Mouse (Mus musculus): ENCODE data around the gene Slamf9. TPM values are rescaled to one million over a fixed set of nuclear protein-coding genes. Genes with fewer than 3 reads are reported as not detected.

Slamf9 gene
- total RNA-seq, 4 experiments from 2014 or later: 5.2 to 11.3 (median 6.2) TPM

DNA sequence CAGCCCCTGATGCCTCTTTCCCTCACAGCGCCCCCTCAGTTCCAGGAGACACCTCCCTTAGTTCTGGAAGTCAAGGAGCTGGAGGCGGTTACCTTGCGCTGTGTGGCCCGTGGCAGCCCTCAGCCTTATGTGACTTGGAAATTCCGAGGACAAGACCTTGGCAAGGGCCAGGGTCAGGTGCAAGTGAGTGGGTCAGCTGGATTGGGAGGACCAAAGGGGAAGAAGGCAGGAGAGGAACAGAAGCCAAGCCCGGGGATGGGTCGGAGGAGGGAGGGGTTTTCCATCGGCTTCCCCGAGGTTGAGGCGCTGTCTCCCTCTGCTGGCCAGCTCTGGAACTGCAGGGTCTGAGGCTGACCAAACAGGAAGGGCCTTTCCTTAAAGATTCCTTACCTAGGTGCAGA, 15.1 kb downstream of the Slamf9 start:
- DNase-seq: peak; percentile 67

DNA sequence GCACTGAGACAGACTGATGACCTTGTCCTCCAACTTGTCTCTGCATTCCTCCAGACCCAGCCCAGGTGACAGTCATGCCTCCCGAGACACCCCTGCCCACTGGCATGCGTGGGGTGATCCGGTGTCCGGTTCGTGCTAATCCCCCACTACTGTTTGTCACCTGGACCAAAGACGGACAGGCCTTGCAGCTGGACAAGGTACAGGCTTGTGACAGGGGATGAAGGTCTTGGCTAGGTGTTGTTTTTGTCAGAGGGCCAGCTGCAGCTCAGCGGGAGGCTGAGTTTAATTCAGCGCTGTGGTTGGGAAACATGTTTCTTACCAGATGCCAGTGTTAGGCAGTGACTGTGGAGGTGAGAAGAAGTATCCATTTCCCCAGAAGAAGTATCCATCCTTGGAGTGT, 16.9 kb downstream of the Slamf9 start:
- DNase-seq: no peak

DNA sequence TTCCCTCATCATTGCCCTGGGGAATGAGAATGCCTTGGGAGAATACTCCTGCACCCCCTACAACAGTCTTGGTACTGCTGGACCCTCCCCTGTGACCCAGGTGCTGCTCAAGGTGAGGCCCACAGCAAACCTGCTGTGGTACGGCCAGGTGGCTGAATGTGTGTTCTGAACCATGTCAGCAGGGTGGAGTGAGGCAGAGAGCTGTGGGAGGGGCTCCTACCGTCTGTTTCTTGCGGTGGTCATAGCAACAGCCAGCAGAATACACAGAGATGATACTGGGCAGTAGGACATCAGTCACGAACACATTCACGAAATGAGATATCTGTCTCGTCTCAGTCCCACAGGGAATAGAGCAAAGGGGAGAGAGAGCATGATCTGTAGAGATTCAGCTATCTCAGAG, 18.4 kb downstream of the Slamf9 start:
- no peak for DNase-seq

DNA sequence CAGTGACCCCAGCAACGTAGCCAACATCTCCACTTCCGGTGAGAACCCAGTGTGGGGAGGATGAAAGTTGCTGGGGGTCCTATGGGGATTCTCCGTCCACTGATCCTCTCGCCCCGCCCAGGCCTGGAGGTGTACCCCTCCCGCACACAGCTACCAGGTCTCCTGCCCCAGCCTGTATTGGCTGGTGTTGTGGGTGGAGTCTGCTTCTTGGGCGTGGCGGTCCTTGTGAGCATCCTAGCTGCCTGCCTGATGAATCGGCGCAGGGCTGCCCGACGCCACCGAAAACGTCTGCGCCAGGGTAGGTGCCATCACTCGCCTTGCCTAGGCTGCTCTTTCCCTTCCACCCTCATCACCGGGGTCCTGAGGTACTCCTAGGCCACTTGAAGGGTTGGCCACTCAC, 20.9 kb downstream of the Slamf9 start:
- DNase-seq: no peak

DNA sequence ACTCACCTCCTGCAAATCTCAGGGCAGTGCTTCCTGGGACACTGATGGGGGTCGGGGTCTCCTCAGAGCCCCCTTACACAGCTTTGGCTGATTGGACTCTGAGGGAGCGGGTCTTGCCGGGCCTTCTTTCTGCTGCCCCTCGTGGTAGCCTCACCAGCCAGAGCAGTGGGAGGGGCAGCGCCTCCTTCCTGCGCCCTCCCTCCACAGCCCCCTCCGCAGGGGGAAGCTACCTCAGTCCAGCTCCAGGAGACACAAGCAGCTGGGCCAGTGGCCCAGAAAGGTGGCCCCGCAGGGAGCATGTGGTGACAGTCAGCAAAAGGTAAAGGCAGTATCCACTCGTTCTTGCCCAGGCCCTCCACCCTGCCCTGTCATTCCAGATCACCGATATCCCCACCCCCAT, 22.3 kb downstream of the Slamf9 start:
- DNase-seq: no peak

- DNase-seq: peak; percentile 81
Observed at GRCm38 (mm10) chr1:172499765-172500441, 24.7 kb downstream of the Slamf9 start, which contains the start of gene Tagln2. Gene Tagln2 (plus strand): TSS chr1:172500047.

DNA sequence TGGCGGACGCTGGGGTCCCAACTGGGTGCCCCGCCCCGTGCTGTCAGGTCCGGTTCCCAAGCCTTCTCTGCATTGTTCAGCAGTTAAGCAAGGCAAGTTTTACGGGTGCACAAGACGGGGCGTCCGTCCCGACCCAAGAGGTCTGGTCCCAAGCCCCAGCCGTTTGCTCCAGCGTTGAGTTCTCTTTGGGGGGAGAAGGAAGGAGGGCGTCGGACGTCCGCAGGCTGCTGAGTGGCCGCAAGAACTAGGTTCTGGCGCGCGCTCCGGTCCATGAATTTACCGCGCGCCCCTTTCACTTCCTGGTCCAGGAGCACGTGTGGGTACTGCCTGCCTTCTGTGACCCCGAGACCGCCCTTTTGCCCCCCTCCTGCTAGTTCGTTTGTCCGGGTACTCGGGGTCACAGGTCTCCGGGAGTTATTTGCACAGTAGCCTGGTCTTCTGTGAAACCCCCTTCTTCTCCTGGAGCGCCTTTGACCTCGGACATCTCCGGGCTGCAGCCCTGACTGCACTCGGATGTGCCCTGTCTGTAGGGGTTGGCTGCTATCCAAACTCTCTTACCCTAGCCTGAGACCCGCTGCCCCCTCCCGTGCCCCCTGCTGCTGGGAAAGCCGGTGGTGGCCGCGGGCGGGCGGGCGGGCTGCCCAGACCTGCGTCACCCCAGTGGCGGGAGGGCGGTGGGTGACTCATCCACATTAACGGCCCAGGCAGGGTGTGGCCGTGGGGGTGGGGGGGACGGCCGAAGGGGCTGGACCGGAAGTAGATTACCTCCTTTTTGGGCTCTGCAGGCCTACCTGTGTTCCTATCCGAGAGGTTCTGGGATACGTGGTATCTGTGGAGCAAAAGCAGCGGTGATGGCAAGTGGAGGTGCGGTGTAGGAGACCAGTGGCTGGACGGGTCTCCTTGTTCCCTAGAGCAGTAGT, 25.6 kb downstream of the Slamf9 start:
- peak; percentile 52 for DNase-seq

GRCm38 (mm10) chr1:172501371-172502144, 26.4 kb downstream of the Slamf9 start:
- DNase-seq: peak; percentile 48

DNA sequence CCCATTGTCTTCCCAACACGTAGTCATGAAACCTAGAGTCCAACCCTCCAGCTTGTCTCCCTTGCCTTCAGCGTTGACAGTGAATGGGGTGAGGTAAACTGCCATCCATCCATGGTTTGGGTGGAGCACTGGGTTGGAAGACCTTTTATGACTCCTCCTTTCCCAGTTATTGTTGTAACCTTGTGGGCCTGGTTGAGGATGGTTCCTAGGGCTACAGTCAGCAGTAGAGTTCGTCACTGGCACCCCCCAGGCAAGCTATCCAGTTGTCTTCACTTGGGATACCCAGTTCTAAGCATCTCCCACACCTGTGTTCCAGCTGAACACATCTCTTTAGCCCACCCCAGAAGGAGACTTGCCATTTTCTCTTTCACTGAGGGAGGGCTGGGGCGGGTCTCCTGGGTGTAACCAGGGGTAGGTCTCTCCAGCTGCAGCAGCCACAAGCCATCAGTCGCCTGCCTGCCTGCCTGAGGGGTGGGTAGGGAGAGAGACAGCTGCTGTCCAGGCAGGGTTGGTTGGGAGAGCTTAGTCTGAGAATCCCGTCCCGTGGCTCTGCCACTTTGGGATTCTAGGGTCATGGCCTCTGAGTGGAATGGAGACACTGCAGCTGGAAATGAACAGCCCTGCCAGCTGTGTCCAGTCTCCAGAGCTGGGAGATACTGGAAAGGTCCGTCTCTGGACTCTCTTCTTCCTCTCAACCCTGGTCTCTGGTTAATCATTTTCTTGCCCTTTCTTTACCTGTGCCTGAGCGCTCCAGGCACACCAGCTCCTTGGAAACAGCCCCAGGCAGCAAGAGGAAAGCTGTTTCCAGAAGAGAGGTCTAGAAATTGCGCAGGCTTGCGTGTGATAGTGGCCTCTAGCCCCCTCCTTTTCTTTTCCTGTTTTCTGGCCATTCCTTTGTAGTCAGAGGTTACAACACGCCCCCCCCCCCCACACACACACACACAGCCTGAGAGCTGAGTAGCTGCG, 27.3 kb downstream of the Slamf9 start:
- no peak for DNase-seq

DNA sequence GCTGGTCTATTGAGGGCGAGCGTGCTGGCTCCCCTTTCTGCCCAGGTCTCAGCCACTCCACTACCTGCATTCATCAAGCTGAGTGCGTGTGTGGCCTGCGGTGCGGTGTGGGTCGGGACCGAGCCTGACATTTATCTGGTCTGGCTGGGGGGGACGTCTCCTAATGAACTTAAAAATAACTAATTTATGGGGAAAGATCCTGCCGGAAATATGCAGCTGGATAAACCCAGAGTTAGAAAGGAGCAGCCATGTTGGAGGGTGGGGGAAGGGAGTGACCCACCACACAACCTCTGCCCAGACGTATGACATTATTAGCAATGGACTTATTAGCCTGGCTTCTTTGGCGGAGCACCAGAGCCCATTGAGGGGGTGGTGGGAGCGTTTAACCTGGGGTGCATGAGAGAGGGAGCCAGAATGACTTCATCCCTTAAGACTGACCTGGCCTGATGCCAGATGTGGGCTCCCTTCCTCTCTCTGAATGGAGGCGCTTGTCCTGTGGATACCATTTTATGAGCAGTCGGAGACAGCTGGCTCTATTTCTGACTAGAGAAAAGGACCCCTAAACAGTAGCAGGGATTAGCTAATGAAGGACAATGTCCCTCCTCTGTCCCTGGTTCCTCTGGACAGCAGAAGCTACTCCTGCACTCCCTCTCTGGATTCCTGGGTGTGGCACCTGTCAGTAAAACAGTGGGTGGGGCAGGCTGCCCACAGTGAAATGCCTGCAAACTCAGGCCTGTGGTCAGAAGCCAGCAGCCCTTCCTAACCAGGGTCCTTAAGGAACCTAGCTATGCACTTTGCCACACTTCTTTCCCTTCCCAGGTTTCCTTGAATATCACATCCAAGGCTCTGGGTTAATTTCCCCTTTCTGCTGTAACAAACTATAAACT, 28.2 kb downstream of the Slamf9 start:
- DNase-seq: no peak

DNA sequence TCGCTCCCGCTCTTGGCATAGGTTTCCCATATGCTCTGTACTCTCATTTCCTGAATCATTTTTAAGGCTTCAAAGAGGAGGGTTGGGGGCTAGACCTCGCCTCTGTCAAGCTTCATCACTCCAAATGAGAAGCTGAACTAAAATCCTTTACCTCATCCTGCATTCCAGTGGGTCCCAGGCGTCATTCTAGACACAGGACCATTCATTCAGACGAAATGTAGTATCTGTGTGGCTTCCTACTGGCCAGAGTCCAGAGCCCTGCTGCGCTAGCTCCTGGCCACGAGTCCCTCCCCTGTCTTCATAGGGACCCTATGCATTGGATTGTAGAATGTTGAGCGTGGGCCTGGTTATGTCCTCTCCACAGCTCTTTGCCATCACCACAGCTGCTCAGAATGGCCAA, 29.6 kb downstream of the Slamf9 start:
- DNase-seq: no peak

- DNase-seq: no peak
Observed at GRCm38 (mm10) chr1:172507001-172507400, 31.8 kb downstream of the Slamf9 start.

- no peak for DNase-seq
Observed at GRCm38 (mm10) chr1:172507701-172508100, 32.5 kb downstream of the Slamf9 start.

- DNase-seq: no peak
Observed at GRCm38 (mm10) chr1:172508172-172508571, 33.0 kb downstream of the Slamf9 start.

DNA sequence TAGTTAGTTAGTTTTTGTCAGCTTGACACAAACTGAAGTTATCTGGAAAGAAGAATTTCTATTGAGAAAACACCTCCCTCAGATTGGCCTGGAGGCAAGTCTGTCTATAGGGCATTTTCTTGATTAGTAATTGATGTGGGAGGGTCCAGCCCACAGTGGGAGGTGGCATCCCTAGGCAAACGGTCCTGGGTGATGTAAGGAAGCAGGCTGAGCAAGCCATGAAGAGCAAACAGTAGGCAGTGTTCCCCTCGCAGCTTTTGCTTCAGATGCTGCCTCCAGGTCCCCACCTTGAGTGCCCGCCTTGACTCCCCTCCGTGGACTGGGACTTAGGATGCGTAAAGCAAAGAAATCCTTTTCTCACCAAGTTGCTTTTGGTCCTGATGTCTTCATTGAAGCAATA, 34.1 kb downstream of the Slamf9 start:
- DNase-seq: no peak

GRCm38 (mm10) chr1:172509983-172510382, 34.8 kb downstream of the Slamf9 start:
- DNase-seq: no peak

GRCm38 (mm10) chr1:172510421-172510972, 35.3 kb downstream of the Slamf9 start:
- DNase-seq: no peak

- DNase-seq: peak; percentile 72
Observed at GRCm38 (mm10) chr1:172512962-172513361, 37.8 kb downstream of the Slamf9 start.

- peak; percentile 56 for DNase-seq
Observed at GRCm38 (mm10) chr1:172513525-172514212, 38.5 kb downstream of the Slamf9 start.

DNA sequence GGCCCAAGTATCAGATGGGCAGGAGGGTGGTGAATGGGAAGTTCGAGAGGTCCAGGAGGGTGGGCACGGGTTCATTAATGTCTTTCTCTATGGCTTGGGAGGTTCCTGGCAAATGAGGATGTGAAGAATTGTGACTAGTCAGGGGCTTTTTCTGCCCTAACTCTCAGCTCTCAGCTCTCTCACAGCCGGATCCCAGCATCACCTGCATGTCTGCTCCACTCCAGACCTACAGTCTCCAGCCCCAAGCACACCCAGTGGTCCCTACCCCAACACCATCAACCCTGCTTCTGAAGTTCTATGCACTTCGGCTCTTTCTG, 39.0 kb downstream of the Slamf9 start:
- no peak for DNase-seq

All from adrenal gland, adult 8-10 months (tissue).